Mouse (Mus musculus) erythroblast, adult 5-6 weeks (primary cell): ENCODE measurements at regions not wholly inside any gene's neighbourhood (a gene's known extent, or its start where the extent isn't known, plus 50 kb on each side); places are given as distances from the start of the nearest gene placed in this dataset.

Experiments
- ATAC-seq: replicated peaks from 2 replicates; pipeline ENCODE4 v1.8.0; 2016; ENCODE audit warnings: moderate number of reproducible peaks, mild to moderate bottlenecking, moderate TSS enrichment, inconsistent platforms; ENCODE audit not compliant: poor library complexity, low FRiP score, severe bottlenecking

DNA sequence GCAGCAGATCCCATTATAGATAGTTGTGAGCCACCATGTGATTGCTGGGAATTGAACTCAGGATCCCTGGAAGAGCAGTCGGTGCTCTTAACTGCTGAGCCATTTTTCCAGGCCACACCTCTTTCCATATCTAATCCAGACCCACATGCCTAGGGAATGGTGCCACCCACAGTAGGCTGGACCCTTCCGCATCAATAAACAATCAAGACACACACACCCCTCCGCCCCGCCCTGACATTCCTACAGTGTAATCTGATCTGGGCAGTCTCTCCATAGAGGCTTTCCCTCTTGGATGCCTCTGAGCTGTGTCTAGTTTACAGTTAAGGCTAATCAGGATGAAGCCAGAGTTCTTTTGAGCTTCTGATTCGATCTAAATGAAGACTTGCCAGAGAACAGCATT is 248.8 kb downstream of the Ajap1 start:
- ATAC-seq: no peak

DNA sequence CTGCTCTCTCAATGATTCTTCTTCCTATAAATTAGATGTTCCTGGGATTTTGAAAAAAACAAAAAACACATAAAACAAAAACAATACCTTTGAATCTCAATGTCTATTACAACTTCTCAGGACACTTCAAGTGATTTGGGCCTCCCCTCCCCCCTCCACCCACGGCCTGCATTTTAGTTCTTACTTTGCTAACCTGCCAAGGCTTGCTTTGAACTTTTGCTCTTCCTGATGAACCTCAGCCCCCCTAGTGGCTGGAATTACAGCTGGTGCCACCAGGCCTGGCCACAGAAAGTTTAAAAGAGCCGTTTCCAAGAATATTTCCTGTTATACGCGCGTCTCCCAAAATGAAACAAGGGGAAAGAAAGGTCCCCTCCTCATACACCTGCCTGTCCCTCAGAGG is 253.4 kb downstream of the Ajap1 start:
- ATAC-seq: no peak

DNA sequence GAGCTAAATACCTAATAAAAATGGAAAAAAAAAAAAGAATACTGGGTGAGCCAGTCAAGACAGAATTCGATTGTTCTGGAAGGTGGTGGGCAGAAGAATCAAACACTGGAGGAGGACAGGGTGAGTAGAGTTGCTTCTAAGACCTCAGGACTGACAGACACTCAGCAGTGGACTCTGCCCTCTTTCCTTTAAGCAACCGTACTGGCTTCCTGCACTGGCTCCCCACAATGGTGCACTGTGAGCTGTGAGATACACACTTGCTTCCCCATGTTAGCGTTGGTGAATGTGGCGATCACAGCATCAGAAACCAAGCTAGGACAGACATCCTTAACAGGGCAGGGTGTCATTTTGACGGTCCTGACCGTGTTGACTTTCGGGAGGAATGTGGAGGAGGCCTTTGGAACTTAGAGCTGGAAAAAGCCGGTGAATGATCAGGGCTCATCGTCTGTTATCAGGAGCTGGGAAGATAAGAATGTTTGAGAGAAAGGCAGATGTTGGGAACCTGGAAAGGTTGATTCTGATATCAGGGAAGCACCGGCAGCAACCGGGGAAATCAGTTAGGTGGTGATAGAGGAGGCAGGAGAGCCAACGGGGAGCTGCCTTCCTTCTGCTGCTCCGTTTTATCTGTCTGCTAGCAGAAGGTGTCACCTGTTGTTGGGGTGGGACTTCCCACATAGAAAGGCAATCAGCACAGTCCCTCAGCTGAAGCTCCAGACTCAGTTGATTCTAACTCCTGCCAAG is 254.8 kb downstream of the Ajap1 start:
- ATAC-seq: no peak

DNA sequence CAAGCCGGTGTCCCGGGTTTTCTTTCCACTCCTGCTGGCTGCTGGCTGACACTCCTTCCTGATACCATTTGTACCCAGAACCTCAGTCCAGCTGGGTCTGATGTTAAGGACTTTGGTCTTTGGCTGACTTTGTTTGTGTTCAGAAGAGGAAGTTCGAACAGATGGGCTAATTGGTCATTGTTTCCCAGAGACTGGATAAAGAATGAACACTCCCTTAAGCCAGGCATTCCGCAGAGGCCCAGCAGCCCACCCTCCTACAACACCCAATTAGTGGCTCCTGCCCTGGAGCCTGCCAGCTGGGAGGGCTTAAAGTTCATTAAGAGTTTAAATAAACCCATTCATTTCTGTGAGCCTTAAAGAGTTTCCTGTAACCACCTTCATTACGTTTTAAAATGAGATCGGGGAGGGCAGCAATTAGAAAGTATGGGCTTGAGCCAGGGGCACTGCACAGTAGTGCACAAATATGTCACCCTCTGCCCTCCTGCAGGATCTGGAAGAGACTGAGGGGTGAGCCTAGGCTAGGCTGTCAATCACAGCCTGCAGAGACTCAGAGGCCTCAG is 257.9 kb downstream of the Ajap1 start:
- no peak for ATAC-seq

DNA sequence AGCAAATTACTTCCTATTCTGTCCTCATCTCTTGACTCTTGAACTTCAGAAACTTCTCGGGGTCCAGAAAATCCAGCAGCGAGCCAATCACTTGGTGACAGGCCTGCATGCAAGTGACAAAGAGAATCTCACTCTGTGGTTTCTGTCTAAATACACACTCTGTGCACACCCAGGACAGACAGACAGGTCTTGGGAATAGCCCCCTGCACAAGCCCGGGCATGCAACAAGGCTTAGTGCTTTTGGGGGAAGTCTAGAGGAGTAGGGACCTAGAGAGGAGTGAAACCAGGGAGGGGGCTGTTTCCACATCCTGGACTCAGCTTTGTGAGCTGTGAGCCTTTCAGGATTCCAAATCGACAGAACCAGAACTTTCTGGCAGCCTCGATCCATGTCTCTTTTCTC is 259.6 kb downstream of the Ajap1 start:
- ATAC-seq: no peak

DNA sequence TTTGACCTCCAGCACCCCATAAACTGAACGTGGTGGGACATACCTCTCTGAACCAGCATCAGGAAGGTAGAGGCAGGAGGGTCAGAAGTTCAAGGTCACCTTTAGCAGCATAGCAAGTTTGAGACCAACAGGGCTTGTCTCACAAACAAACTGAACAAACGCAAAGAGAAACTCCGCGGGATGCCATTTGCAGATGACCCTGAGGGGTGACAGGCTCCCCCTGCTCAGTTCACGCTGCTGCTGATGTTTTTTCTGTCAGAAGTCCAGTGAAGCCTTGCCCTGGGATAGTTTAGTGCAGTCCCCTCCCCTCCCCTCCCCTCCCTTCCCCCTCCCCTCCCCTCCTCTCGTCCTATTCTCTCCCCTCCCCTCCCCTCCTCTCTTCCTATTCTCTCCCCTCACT is 262.1 kb downstream of the Ajap1 start:
- no peak for ATAC-seq

DNA sequence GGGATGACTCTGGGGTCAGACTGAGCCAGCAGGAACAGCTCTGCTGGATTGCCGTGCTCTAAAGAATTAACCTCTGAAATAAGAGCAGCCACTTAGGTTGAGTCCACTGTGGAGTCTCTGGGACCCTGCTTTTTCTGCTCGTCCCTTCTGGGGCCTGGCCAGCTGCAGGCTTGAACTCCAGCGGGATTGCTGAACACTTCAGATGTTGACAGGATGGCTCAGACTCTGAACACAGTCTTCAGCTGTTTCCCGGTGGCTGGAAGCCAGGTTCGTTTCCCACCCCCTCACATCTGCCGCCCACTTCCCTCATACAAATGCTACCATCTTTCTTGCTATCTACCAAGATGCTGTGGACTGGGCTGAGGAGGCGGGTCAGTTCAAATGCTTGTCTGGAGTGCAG is 262.5 kb downstream of the Ajap1 start:
- no peak for ATAC-seq

DNA sequence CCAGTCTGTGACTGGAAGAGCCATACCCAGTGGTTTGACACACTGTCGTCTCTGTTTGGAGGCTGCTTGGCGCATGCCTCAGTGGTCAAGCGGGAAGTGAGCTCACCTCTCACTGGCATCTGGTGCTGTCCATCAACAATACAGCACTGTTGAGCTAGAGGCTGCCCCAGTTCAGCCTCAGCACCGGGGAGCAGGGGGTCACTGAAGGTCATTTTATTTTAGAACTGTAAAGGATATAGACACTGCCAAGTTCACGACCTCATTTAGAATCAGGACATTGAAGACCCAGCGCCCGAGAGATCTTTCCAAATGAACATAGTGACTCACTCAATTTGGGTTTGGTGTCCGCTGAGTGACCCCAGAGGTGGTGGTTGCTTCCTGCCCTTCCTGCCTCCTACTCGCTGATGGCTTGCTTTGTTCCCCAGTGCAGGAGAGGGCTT is 265.1 kb downstream of the Ajap1 start:
- ATAC-seq: no peak

DNA sequence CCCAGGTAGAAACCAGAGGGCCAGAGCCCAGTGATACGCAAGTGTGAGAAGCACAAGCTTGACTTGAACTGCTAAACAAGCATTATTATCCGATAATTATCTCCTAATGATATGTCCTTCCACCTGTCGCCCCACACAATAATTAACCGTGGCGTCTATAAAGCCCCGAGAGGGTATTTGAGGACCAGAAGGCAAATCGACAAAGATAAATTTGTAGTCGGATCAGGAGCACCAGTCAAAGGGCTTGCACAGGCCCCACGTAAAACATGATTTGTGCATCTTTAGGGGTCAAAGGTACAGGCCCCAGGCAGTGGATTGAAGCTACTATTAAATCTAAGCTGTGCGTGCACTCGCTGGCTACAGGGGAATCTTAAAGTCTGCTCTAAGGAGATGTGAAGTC is 270.5 kb downstream of the Ajap1 start:
- no peak for ATAC-seq

DNA sequence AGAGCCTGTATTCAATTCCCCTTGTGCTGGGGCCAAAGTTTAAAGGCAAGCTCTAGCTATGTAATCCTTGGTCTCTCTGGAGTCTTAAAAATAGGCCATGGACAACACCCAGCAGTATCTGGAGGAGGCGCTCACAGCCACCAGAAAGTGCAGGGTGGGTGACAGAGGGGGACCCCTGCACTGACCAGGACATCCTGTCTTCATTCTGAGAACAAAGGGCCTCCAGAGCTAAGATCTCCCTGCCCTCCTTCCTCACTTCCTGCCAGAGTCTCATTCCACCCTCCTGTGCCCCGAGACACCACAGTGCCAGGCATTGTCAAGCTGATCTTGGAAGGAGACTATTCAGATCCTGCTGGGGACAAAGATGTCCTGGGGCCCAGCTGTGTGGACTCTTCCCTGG is 273.8 kb downstream of the Ajap1 start:
- ATAC-seq: no peak

DNA sequence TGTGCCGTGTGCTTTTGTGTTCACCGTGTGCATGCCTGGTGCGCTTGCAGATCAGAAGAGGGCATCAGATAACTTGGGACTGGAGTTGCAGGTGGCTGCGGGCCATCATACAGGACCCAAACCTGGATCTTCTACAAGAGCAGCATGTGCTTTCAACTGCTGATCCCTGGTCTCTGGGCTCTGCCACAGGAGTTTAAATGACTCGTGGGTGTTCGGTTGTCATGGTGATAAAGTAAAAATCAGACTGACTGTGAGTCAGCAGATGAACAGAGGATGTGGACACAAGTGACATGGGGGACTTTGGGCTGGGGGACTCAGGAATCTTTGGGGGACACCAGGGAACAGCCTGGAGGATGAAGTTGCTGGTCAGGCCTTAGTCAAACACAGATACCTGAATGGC is 274.4 kb downstream of the Ajap1 start:
- no peak for ATAC-seq

DNA sequence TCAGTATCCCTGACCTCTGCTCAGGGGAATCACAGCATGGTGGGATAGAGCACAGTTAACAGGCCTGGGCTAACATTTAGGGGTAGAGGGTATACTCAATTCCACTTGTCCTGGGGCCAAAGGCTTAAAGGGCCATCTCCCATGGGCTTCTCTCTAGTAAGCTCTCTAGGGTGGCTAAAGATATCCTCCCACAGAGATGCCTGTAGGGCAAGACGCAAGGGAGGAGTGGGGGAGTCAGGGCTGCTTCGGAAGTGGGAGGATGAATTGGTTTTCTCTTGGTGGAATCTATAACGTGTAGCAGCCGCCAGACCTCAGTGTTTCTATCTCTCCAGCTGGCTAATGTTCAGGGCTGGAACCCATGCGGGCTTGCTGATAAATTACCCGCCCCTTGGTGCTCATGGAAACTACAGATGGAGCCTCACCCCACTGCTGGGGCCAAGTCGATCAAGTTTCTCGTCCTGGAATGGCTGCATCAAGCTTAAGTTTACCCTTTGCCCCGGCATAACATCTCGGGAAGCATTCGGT is 275.0 kb downstream of the Ajap1 start:
- ATAC-seq: no peak

DNA sequence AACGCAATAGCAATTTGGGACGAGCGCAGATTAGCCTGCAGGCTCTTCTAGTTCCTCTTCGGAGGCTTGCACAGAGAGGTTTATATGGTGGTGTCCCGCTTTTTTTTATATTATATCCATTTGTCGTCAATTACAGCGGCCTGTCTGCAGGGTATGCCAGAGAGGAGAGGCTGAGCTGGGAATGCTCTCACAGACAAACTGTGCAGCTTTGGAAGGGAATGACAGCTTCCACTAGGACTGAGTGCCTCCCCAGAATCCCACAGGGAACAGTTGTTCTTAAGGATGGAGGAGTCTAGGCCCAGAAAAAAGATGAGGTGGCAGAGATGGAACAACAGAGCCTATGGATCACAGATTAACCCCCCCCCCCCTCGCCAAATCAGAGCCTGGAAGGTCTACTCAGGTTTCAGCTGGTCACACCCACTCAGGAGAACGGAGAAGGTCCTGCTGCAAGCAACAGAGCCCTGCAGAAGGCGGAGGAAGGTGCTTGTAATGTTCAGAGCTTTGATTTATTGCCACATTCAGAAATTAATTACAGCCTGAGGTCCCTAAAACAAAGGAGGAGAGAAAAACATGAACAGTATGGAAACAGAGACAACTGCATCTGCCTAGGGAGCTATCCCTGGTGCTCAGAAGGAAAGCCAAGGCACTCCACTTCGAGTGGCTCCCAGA is 275.7 kb downstream of the Ajap1 start:
- ATAC-seq: no peak

DNA sequence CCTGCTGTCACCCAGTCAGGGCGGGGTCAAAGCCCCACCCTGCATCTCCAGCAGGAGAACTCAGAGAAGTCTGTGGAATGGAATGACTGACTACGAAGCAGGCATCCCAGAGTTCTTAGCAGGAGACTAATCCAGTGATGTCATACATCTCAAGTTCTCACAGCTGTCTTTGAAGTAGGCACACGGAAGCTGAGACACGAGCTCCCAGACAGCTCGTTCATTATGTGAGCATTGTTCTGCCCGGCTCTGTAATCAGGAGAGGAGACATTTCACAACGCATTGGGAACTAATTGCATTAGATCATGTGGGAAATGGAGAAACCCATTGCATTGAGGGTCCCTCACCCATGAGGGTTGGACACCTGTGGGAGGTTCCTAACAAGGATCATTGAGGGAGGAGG is 277.8 kb downstream of the Ajap1 start:
- no peak for ATAC-seq

DNA sequence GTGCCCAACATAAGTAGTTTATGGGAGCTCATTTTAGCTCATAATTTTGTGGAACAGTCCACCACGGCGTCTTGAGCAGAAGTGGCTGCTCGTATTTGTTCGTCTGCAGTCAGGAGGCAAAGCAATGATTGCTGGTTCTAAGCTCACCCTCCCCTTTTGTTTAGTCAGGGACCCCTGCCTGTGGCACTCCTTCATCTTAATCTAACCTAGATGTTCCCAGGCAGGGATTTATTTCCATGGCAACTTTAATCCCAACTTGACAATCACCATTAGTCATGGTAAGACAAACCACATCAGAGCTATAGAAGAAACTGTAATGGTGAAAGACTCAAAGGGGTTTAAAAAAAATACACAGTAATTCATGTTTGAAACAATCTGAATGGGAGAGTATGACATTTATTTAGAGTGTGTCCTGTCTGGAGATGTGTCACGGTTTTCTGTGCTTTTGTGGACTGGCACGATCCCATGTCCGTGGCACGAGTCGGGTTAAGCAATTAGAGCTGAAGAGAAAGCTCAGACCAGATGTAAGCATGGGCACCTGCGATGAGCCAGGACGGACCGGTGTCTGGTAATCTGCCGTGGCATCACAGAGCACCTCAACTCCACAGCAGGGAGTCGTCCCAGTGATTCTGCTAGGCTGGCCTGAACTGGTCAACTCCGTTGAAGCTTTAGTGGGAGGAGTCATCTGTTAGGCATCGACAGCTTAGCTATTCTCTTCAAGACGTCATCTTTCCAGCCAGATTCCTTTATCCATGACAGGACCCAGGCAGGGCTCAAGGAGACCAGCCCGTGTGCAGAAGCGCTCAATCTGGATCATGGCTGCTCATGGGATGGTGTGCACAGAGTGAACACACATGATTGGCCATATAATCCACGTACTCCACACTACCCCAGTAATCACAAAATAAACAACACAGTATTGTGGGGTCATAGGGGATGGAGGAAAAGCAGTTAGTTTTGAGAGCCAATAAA is 281.5 kb downstream of the Ajap1 start:
- no peak for ATAC-seq

DNA sequence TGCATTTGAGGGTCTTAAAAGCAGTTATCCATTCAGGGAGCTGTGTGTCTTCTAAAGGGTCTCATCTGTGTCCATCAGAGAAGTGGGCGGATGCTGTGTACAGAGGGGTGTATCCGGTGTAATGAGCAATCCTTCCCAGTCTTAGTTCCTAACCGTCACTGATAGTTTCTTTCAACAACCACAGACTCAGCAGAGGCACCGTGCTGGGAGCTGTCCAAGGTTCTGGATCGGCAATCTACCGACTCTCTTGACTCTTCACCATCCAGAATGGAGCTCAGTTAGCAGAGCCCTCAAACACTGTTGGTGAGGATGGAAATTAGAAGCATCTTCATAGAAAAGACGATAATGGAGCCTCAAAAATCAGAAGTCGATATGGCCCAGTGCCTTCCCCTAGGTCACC is 293.1 kb downstream of the Ajap1 start:
- no peak for ATAC-seq

DNA sequence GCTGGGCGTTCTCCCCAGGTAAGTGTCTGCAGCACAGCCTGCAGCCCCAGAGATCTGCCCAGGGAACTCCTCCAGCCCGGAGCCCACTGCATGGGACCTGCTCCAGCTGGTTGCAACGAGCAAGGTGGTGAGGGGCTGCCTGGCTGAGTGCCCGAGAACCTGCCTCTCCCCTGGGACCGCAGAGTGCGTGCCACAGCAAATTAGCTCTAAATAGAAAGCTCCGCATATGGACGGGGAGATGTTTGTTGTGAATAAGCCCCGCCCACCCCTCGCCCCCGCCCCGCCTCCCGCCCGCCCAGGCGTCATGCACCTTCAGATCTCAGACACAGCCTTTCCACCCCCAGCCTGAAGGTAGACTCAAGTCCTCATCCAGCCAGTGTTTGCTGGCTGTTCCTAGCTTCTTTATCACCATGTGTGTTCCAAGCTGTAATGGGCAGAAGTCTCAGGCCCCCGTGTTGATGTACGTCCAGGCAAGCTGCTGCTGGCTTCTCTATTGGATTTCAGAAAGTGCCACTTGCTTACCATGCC is 294.0 kb downstream of the Ajap1 start:
- ATAC-seq: no peak

DNA sequence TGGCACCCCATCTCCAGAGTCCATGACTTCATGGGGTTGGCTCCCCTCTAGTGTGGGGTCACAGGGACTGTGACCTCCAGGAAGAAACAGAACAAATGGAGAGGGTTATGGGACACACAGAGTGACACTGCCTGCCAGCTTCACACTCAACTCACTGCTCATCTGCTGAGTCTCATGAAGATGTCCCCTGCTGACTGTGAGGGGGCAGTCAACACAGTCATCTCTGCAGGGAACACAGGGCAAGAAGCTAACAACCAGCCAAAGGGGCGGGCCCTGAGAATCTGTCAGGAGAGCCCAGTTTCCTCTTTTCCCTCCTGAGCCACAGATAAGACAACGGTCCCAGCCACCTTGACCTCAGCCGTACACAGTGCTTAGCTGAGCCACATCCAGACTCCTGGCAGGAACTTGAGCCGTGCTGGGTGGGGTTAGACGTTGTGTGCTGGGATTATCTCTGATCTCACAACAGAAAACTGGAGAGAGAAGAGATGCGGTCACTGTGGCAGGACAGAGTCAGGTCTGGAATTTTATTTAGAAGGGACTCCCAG is 294.6 kb downstream of the Ajap1 start:
- ATAC-seq: no peak

DNA sequence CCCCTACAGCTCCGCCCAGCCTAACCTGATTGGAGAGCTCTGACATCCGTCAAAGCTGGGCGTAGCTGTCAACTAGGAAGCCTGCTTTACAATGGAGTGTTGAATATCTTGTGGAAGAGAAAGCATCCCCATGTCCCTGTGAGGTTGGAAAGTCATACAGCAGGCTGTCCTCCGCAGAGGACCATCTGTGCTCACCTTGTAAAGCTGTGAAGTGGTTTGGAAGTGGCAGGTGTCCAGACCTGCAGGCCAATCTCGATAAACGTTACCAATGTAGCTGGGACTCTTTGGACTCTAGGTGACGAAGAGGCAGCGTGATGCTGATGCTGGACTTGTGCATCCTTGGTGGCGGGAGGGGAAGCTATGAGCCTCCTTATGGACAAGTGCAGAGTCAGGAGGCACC is 305.1 kb downstream of the Ajap1 start:
- ATAC-seq: no peak

DNA sequence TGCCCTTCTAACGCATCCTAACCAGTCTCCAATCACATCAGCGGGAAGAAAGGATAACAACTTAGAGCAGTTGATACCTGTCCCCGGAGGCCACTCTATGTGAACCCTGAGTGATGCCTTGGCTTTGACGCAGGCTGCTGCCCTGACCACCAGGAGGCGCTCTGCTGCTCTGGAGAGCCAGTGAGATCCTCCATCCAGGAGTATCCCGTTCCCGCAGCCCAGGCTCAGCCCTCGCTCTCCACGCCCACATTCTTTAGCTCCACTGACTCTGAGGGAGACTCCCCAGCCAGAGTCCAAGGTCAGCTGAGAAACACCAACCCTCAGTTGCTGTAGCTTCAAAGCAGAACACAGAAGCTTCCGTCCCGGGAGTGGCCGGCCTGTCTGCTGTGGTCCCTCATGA is 307.0 kb downstream of the Ajap1 start:
- no peak for ATAC-seq
